Mouse (Mus musculus) forebrain, postnatal 0 days (tissue): ENCODE measurements around the gene Gm20431. TPM values are rescaled to one million over a fixed set of nuclear protein-coding genes. Genes with fewer than 3 reads are reported as not detected.
"Not testable (repeated sequence)": the region's sequence is repeated elsewhere in the genome, so short reads cannot be mapped to it uniquely, and the experiment has no call there.

Experiments
- ATAC-seq: fragments of 200-750 bp; cut with Nextera tagmentation; 2 replicates; pipeline ENCODE4 v1.8.0; 2017; ENCODE audit warnings: mild to moderate bottlenecking, moderate library complexity
- DNase-seq: peaks from one replicate; pipeline ENCODE4 v3.0.0-alpha.2; 2015
- H3K27ac ChIP-seq: fragments of 300-500 bp; sonication (generic); 2 replicates; pipeline ENCODE4 v1.5.1; 2014; ENCODE audit warnings: low read depth, mild to moderate bottlenecking, antibody characterized with exemption, low read length, moderate library complexity, mixed read lengths
- H3K27me3 ChIP-seq: fragments of 300-500 bp; sonication (generic); 2 replicates; pipeline ENCODE4 v1.6.1; 2014; ENCODE audit warnings: mild to moderate bottlenecking, low read length, mixed read lengths; ENCODE audit not compliant: insufficient read depth
- H3K36me3 ChIP-seq: fragments of 300-500 bp; sonication (generic); 2 replicates; pipeline ENCODE4 v1.6.1; 2014; ENCODE audit warnings: mild to moderate bottlenecking, moderate library complexity; ENCODE audit not compliant: insufficient read depth
- H3K4me1 ChIP-seq: fragments of 300-500 bp; sonication (generic); 2 replicates; pipeline ENCODE4 v1.6.1; 2014; ENCODE audit warnings: antibody characterized with exemption; ENCODE audit not compliant: insufficient read depth
- H3K4me2 ChIP-seq: fragments of 300-500 bp; sonication (generic); 2 replicates; pipeline ENCODE4 v1.6.1; 2014; ENCODE audit warnings: low read depth, mild to moderate bottlenecking, moderate library complexity
- H3K4me3 ChIP-seq: fragments of 300-500 bp; sonication (generic); 2 replicates; pipeline ENCODE4 v1.5.1; 2014; ENCODE audit warnings: low read depth, low read length, mixed read lengths
- H3K9ac ChIP-seq: fragments of 300-500 bp; sonication (generic); 2 replicates; pipeline ENCODE4 v1.6.1; 2014; ENCODE audit warnings: mild to moderate bottlenecking
- H3K9me3 ChIP-seq: fragments of 300-500 bp; sonication (generic); 2 replicates; pipeline ENCODE4 v1.6.1; 2016; ENCODE audit warnings: low read length
- CTCF ChIP-seq: sonication (generic); IDR thresholded peaks from 2 replicates; pipeline ENCODE4 v1.5.1; 2016; ENCODE audit warnings: antibody characterized with exemption, control low read depth, low read depth
- WGBS: fragments of 180-500 bp; shearing (Covaris S2); extraction: QIAGEN DNeasy Blood & Tissue Kit; methylation state at CpG from one replicate; pipeline ENCODE4 v1.1.7; 2014; 5-methylcytosine and 5-hydroxymethylcytosine counted together
- polyA plus RNA-seq: library from polyadenylated mRNA; unstranded; fragments of >200 nt; fragmentation: Nextera tagmentation; extraction: Ambion mirVana; gene quantifications from 2 replicates; pipeline ENCODE4 v1.2.1, GENCODE M21; 2015
- total RNA-seq: library from RNA; depleted of rRNA; stranded (reverse); fragments of >200 nt; gene quantifications from 2 replicates; pipeline ENCODE4 v1.2.3, GENCODE M21; 2014

The Gm20431 gene
- total and polyA plus RNA-seq, 2 experiments from 2014 or later, result 9.7 TPM; not detected in 1

GRCm38 (mm10) chr2:167622352-167622751, 38.9 kb downstream of the Gm20431 start:
- Histone ChIP-seq H3K4me1 (no peaks in the 10 kb centered on the region), H3K4me3 (no peak overlapping the region), H3K9me3 (no peaks in the 10 kb centered on the region), H3K9ac (no peak overlapping the region), H3K27ac (no peak overlapping the region), H3K27me3 (no peaks in the 10 kb centered on the region), H3K4me2 (no peak overlapping the region), H3K36me3 (peaks cover 3% of the 10 kb centered on the region)
- ATAC-seq (no peak), DNase-seq (no peak)
- no peak for TF ChIP-seq CTCF
- 88% methylated on average over 13 of the region's 13 CpGs for WGBS

- peaks cover 11% of the 10 kb centered on the region for H3K36me3 ChIP-seq
- H3K4me1 ChIP-seq, result no peaks in the 10 kb centered on the region
- no peak for TF ChIP-seq CTCF
- no peak for DNase-seq
- H3K27me3 ChIP-seq, result no peaks in the 10 kb centered on the region
- no peak overlapping the region for H3K9ac ChIP-seq
- H3K4me2 ChIP-seq, result no peak overlapping the region
- 84% methylated on average over 9 of the region's 9 CpGs for WGBS
- no peak for ATAC-seq
- H3K9me3 ChIP-seq, result no peaks in the 10 kb centered on the region
- no peak overlapping the region for H3K27ac ChIP-seq
- H3K4me3 ChIP-seq, result no peak overlapping the region
Measured at GRCm38 (mm10) chr2:167621255-167622087, 39.8 kb downstream of the Gm20431 start.

DNA sequence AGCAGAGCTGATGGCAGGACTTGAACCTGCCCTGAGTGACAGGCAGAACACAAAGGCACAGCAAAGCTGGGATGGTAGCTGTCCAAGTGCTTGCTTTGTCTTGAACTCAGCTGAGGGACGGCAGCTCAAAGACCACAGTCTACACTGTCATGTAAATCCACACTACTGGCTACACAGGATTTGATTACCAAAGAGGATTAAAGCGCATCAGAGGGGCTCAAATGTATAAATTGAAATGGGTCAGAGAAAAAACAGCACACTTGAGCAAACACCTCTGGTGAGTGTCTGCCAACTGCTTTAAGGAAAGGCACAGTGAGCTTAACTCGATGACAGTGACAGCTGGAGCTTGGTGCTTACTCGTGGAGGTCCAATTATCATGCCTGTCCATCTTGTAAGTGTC, 43.8 kb downstream of the Gm20431 start:
- Histone ChIP-seq H3K4me3 (no peak overlapping the region), H3K27me3 (no peaks in the 10 kb centered on the region), H3K4me1 (no peaks in the 10 kb centered on the region), H3K9me3 (no peaks in the 10 kb centered on the region), H3K9ac (no peak overlapping the region), H3K27ac (no peak overlapping the region), H3K36me3 (peaks cover 28% of the 10 kb centered on the region), H3K4me2 (no peak overlapping the region)
- ATAC-seq (no peak), DNase-seq (no peak)
- no peak for TF ChIP-seq CTCF
- 57% methylated on average over 4 of the region's 4 CpGs for WGBS

GRCm38 (mm10) chr2:167617034-167617433, 44.3 kb downstream of the Gm20431 start:
- Histone ChIP-seq H3K4me3 (no peak overlapping the region), H3K4me1 (no peaks in the 10 kb centered on the region), H3K9me3 (no peaks in the 10 kb centered on the region), H3K27ac (no peak overlapping the region), H3K36me3 (peaks cover 28% of the 10 kb centered on the region), H3K27me3 (no peaks in the 10 kb centered on the region), H3K4me2 (no peak overlapping the region), H3K9ac (no peak overlapping the region)
- TF ChIP-seq CTCF, result no peak
- no peak for DNase-seq
- 95% methylated on average over 3 of the region's 3 CpGs for WGBS
- ATAC-seq, result no peak

GRCm38 (mm10) chr2:167613335-167613734, 48.0 kb downstream of the Gm20431 start:
- not testable (repeated sequence) for H3K9ac ChIP-seq, H3K27me3 ChIP-seq, H3K4me3 ChIP-seq, ATAC-seq, DNase-seq, H3K4me1 ChIP-seq, H3K27ac ChIP-seq, H3K9me3 ChIP-seq, H3K4me2 ChIP-seq
- H3K36me3 ChIP-seq, result peaks cover 40% of the 10 kb centered on the region
- WGBS, result 95% methylated on average over 7 of the region's 7 CpGs
- peak; percentile 27; the same call in 1 of the 2 replicates for TF ChIP-seq CTCF

GRCm38 (mm10) chr2:167612122-167612521, 49.2 kb downstream of the Gm20431 start:
- Histone ChIP-seq H3K9ac (no peak overlapping the region), H3K36me3 (peaks cover 39% of the 10 kb centered on the region), H3K27me3 (no peaks in the 10 kb centered on the region), H3K4me1 (no peaks in the 10 kb centered on the region), H3K4me3 (no peak overlapping the region), H3K27ac (no peak overlapping the region), H3K9me3 (no peaks in the 10 kb centered on the region), H3K4me2 (no peak overlapping the region)
- DNase-seq, result no peak
- no peak for ATAC-seq
- WGBS, result 93% methylated on average over 14 of the region's 14 CpGs
- no peak for TF ChIP-seq CTCF

DNA sequence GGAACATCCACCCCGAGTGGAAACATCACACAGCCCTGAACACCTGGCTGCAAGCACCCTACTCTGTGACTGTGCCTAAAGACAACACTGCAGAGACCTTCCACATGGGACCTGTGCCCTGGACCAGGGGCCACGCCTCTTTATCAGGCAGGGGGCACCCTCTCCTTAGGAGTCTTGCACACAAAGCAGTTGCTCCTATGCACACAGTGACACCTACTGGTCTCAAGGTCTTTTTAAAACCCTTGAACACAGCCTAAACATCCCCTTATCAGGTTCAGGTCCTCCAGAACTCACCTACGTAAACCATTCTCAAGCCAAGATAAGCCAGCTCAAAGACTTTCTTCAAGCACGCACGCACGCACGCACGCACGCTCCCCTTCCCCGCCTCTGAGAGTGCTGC, 50.0 kb downstream of the Gm20431 start:
- H3K4me3 ChIP-seq, result no peak overlapping the region
- no peaks in the 10 kb centered on the region for H3K9me3 ChIP-seq
- no peak overlapping the region for H3K27ac ChIP-seq
- WGBS, result 95% methylated on average over 10 of the region's 10 CpGs
- peaks cover 32% of the 10 kb centered on the region for H3K36me3 ChIP-seq
- no peak overlapping the region for H3K4me2 ChIP-seq
- TF ChIP-seq CTCF, result peak; percentile 37; the same call in 1 of the 2 replicates
- H3K27me3 ChIP-seq, result no peaks in the 10 kb centered on the region
- no peaks in the 10 kb centered on the region for H3K4me1 ChIP-seq
- H3K9ac ChIP-seq, result no peak overlapping the region
- DNase-seq, result no peak
- no peak for ATAC-seq
